Mouse (Mus musculus) ES-E14 (cell line): ENCODE results near the gene Znrf2. TPM values are rescaled to one million over a fixed set of nuclear protein-coding genes. Genes with fewer than 3 reads are reported as not detected.
A peak's percentile ranks its signal among the peaks of the same experiment; 100 is the strongest.

Source experiments
- DNase-seq: peaks from one replicate; pipeline ENCODE4 v3.0.0-alpha.2; 2013; ENCODE audit warnings: low read depth, low spot score
- H3K27ac ChIP-seq: 2 replicates; pipeline ENCODE4 v1.5.1; 2012; ENCODE audit warnings: low read depth, mild to moderate bottlenecking, low read length, moderate library complexity, mixed read lengths; ENCODE audit not compliant: poor library complexity, insufficient read depth, severe bottlenecking
- H3K36me3 ChIP-seq: 2 replicates; pipeline ENCODE4 v1.6.1; 2012; ENCODE audit warnings: mild to moderate bottlenecking, low read length, moderate library complexity, mixed read lengths; ENCODE audit not compliant: control insufficient read depth, poor library complexity, insufficient read depth, severe bottlenecking
- H3K4me1 ChIP-seq, 2 experiments: fragments of 150-350 bp in 1 of 2; sonication (generic) in 1 of 2; 2 replicates each; pipeline ENCODE4 v1.6.1; 2012; ENCODE audit warnings: low read length in 2 of 2, mild to moderate bottlenecking in 1 of 2, mixed read lengths in 1 of 2; ENCODE audit not compliant: control insufficient read depth in 2 of 2, insufficient read depth in 2 of 2, poor library complexity in 1 of 2
- H3K4me3 ChIP-seq, 2 experiments: fragments of 150-350 bp in 1 of 2; sonication (generic) in 1 of 2; 2 replicates each; pipeline ENCODE4 v1.5.1; 2012; ENCODE audit warnings: low read length in 2 of 2, low read depth in 1 of 2, mild to moderate bottlenecking in 1 of 2, mixed read lengths in 1 of 2; ENCODE audit not compliant: insufficient read depth in 1 of 2, poor library complexity in 1 of 2, severe bottlenecking in 1 of 2
- H3K9ac ChIP-seq: 2 replicates; pipeline ENCODE4 v1.6.1; 2012; ENCODE audit warnings: low read depth, mild to moderate bottlenecking, low read length, mixed read lengths; ENCODE audit not compliant: poor library complexity, insufficient read depth, severe bottlenecking
- H3K9me3 ChIP-seq: fragments of 150-350 bp; sonication (generic); 2 replicates; pipeline ENCODE4 v1.6.1; 2012; ENCODE audit warnings: low read depth, mild to moderate bottlenecking, low read length; ENCODE audit not compliant: control insufficient read depth, insufficient read depth
- CHD2 ChIP-seq: IDR thresholded peaks from 2 replicates; pipeline ENCODE4 v1.6.1; 2014; ENCODE audit warnings: mild to moderate bottlenecking, low read depth, low read length, inconsistent platforms
- HCFC1 ChIP-seq: IDR thresholded peaks from 2 replicates; pipeline ENCODE4 v1.6.1; 2012; ENCODE audit warnings: low read length, inconsistent platforms, borderline replicate concordance; ENCODE audit not compliant: insufficient read depth
- MAFK ChIP-seq: IDR thresholded peaks from 2 replicates; pipeline ENCODE4 v1.6.1; 2014; ENCODE audit warnings: mild to moderate bottlenecking, low read depth, low read length, inconsistent platforms; ENCODE audit not compliant: insufficient read depth
- ZC3H11A ChIP-seq: IDR thresholded peaks from 2 replicates; pipeline ENCODE4 v1.6.1; 2012; ENCODE audit warnings: low read depth, mild to moderate bottlenecking, inconsistent platforms, low read length, borderline replicate concordance
- ZNF384 ChIP-seq: IDR thresholded peaks from 2 replicates; pipeline ENCODE4 v1.6.1; 2012; ENCODE audit warnings: low read depth, low read length, inconsistent platforms
- in situ Hi-C, 2 experiments: fragments of 600-800 bp; cut with MboI; formaldehyde crosslinking; loops; one replicate each; pipeline ENCODE4 v1.15.1; 2025; ENCODE audit warnings: low sequenced_read_pairs in 2 of 2, inconsistent platforms in 1 of 2; ENCODE audit not compliant: unreplicated experiment in 2 of 2
- total RNA-seq: library from RNA; depleted of rRNA; stranded (reverse); fragments of 300-350 nt; gene quantifications from 2 replicates; pipeline ENCODE4 v1.2.3, GENCODE M21; 2012

Gene Znrf2
- total RNA-seq, 1 experiment: 35.0 TPM

DNA sequence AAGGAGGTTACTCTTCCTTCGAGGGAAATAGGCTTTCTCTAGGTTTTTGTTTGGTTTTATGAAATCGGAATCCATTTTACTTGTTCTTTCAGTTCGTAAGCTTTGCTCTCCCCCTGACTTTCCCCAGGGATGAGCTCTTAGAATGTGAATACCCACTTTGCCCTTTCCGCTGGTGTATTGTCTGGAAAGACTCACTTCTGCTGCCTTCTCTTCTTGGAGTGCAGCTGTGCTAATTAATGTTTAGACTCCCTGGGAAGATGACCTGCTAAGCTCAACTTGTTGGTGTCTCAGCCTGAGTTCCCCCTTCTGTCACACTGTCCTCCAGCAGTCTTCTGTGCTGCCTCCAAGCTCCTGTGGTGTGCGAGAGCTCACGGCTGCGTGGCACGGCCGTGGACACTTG, 73.5 kb downstream of the Znrf2 start:
- H3K36me3 ChIP-seq: peaks cover 5% of the 10 kb centered on the region
- no peak overlapping the region for H3K9ac ChIP-seq
- no peak overlapping the region for H3K4me3 ChIP-seq
- in situ Hi-C loops: no loop called here
- no peak for DNase-seq
- peak overlapping the region; percentile 64; the same call in 1 of the 2 replicates for H3K27ac ChIP-seq
- peaks cover 0 to 8% of the 10 kb centered on the region in 2 experiments; a peak in 3 of 4 replicates for H3K4me1 ChIP-seq
- H3K9me3 ChIP-seq: no peaks in the 10 kb centered on the region
- TF ChIP-seq ZC3H11A (no peak), MAFK (no peak), HCFC1 (no peak), ZNF384 (no peak), CHD2 (no peak)

DNA sequence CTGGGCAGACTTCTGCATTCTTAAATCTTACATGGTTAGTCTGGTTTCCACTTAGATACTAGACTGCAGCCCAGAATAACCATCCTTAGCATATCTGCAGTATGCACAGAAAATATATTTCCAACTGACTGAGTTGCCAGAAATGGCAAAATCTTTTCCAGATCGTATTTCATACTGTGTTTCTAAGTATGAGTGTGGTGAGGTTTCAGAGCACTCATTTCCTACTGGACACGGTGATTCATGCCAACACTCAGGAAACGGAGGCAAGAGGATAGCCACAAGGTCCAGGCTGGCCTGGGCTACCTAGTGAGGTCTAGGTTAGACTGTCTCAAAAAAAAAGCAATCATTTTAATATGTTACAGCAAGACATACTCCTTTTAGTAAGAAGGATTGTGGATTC, 74.7 kb downstream of the Znrf2 start:
- H3K36me3 ChIP-seq: peaks cover 5% of the 10 kb centered on the region
- H3K4me1 ChIP-seq: peaks cover 0 to 8% of the 10 kb centered on the region in 2 experiments; a peak in 3 of 4 replicates
- H3K9me3 ChIP-seq: no peaks in the 10 kb centered on the region
- H3K4me3 ChIP-seq: no peak overlapping the region
- no peak overlapping the region for H3K9ac ChIP-seq
- TF ChIP-seq ZC3H11A (no peak), HCFC1 (no peak), MAFK (no peak), CHD2 (no peak), ZNF384 (no peak)
- in situ Hi-C loops: no loop called here
- no peak for DNase-seq
- no peak overlapping the region for H3K27ac ChIP-seq

DNA sequence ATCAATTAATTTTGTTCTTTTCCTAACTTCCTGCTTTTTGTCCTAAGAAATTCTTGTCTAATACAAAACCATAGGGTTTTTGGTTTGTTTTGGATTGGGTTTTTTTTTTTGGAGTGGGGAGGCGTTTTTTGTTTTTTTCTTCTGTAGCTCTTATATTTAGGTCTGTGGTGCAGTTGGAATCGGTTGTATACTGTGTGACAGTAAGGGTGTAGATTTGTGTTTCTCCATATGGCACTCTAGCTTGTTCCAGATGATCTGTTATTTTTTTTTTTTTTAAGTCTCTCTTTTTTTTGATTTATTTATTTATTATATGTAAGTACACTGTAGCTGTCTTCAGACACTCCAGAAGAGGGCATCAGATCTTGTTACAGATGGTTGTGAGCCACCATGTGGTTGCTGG, 83.5 kb downstream of the Znrf2 start:
- in situ Hi-C loops: no loop called here
- Histone ChIP-seq H3K27ac (no peak overlapping the region), H3K4me1 (no peaks in the 10 kb centered on the region), H3K9ac (no peak overlapping the region), H3K4me3 (no peak overlapping the region), H3K9me3 (no peaks in the 10 kb centered on the region), H3K36me3 (no peaks in the 10 kb centered on the region; the same call in 1 of the 2 replicates)
- TF ChIP-seq ZC3H11A: no peak
- DNase-seq: no peak

DNA sequence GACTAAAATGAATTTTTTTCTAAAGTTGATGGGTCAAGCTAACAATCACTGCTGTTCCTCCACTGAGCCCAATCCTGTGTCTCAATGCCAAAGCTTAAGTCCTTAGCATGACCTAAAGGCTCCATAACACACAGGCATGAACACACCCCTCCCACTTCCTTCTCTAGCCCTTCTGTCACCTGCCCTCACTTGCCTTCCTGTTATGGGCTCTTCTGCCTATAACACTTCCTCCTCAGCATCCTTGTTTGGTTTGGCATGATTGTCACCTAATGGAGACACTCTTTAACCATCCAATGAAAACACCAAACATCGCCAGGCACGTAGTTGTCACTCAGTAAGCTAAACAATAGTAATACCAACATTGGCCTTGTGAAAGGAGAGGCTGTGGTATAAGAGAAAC, 85.8 kb downstream of the Znrf2 start:
- no peak for DNase-seq

More for the DNA sequence above, 85.8 kb downstream of the Znrf2 start:
- in situ Hi-C loops: no loop called here
- Histone ChIP-seq H3K36me3 (no peaks in the 10 kb centered on the region), H3K27ac (no peak overlapping the region), H3K4me1 (no peaks in the 10 kb centered on the region), H3K9me3 (no peaks in the 10 kb centered on the region), H3K4me3 (no peak overlapping the region), H3K9ac (no peak overlapping the region)
- TF ChIP-seq MAFK (no peak), CHD2 (no peak), ZNF384 (no peak), ZC3H11A (no peak), HCFC1 (no peak)
